Mouse (Mus musculus) hindbrain, embryonic 13.5 days (tissue): ENCODE data around the gene Nrros. TPM values are rescaled to one million over a fixed set of nuclear protein-coding genes. Genes with fewer than 3 reads are reported as not detected.
A peak's percentile ranks its signal among the peaks of the same experiment; 100 is the strongest.

Experiments used
- ATAC-seq: fragments of 200-750 bp; cut with Nextera tagmentation; 2 replicates; pipeline ENCODE4 v1.8.0; 2017; ENCODE audit warnings: moderate TSS enrichment; ENCODE audit not compliant: low FRiP score
- H3K27ac ChIP-seq: fragments of 300-500 bp; sonication (generic); 2 replicates; pipeline ENCODE4 v1.5.1; 2015; ENCODE audit warnings: inconsistent platforms, mild to moderate bottlenecking, moderate library complexity
- H3K27me3 ChIP-seq: fragments of 300-500 bp; sonication (generic); 2 replicates; pipeline ENCODE4 v1.6.1; 2015; ENCODE audit warnings: mild to moderate bottlenecking, inconsistent platforms
- H3K36me3 ChIP-seq: fragments of 300-500 bp; sonication (generic); 2 replicates; pipeline ENCODE4 v1.6.1; 2015; ENCODE audit warnings: mild to moderate bottlenecking, inconsistent platforms
- H3K4me1 ChIP-seq: fragments of 300-500 bp; sonication (generic); replicated peaks from 2 replicates; pipeline ENCODE4 v1.6.1; 2015; ENCODE audit warnings: inconsistent platforms
- H3K4me2 ChIP-seq: fragments of 300-500 bp; sonication (generic); 2 replicates; pipeline ENCODE4 v1.6.1; 2015; ENCODE audit warnings: inconsistent platforms, mild to moderate bottlenecking, moderate library complexity
- H3K4me3 ChIP-seq: fragments of 300-500 bp; sonication (generic); 2 replicates; pipeline ENCODE4 v1.5.1; 2015; ENCODE audit warnings: mild to moderate bottlenecking, inconsistent platforms
- H3K9ac ChIP-seq: fragments of 300-500 bp; sonication (generic); 2 replicates; pipeline ENCODE4 v1.6.1; 2015; ENCODE audit warnings: mild to moderate bottlenecking, inconsistent platforms
- H3K9me3 ChIP-seq: fragments of 300-500 bp; sonication (generic); 2 replicates; pipeline ENCODE4 v1.6.1; 2016; ENCODE audit warnings: inconsistent platforms
- WGBS: fragments of 180-500 bp; shearing (Covaris S2); methylation state at CpG from one replicate; pipeline ENCODE4 v1.1.7; 2015; 5-methylcytosine and 5-hydroxymethylcytosine counted together
- polyA plus RNA-seq: library from polyadenylated mRNA; unstranded; fragments of >200 nt; fragmentation: Nextera tagmentation; extraction: Ambion mirVana; gene quantifications from 2 replicates; pipeline ENCODE4 v1.2.1, GENCODE M21; 2015

Gene Nrros
- 7.3 and 8.8 TPM in 2 replicates for polyA plus RNA-seq

DNA sequence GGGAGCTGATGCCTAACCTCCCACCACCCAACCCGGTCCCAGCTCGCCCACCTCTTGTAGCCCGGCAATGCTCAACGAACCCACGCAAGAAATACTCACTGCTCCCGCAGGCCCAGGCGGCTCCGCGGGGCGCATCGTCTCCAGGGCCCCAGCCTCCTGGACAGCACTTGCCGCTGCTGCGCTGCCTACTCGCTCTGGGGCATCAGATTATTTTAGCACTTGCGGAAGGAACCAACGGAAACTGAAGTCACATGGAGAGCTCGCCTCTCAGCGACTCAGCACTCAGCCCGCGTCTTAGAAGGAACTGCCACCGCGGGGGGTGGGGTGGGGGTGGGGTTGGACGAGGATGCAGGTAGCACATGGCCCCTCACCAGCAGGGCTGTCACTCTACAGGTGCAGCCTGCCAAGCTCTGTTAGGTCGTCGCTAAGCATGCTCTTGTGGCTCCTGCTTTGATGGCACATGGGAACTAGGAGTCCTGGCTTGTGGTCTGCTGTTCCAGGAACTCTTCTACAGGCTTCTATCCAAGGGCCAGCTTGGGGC, at the start of gene Nrros:
TSS of gene Nrros (minus strand) at position 314 of the 541 bp plus-strand sequence.
- Histone ChIP-seq H3K9me3 (no peaks in the 10 kb centered on the region), H3K36me3 (no peaks in the 10 kb centered on the region), H3K27ac (no peak within 1 kb of the TSS), H3K27me3 (peaks cover 20% of the 10 kb centered on the region), H3K4me3 (peak within 1 kb of the TSS; percentile 35), H3K4me1 (peaks cover 10% of the 10 kb centered on the region), H3K9ac (peak within 1 kb of the TSS; percentile 70), H3K4me2 (peak within 1 kb of the TSS; percentile 65)
- WGBS, result 4% methylated on average over 25 of the region's 25 CpGs
- ATAC-seq, result no peak

DNA sequence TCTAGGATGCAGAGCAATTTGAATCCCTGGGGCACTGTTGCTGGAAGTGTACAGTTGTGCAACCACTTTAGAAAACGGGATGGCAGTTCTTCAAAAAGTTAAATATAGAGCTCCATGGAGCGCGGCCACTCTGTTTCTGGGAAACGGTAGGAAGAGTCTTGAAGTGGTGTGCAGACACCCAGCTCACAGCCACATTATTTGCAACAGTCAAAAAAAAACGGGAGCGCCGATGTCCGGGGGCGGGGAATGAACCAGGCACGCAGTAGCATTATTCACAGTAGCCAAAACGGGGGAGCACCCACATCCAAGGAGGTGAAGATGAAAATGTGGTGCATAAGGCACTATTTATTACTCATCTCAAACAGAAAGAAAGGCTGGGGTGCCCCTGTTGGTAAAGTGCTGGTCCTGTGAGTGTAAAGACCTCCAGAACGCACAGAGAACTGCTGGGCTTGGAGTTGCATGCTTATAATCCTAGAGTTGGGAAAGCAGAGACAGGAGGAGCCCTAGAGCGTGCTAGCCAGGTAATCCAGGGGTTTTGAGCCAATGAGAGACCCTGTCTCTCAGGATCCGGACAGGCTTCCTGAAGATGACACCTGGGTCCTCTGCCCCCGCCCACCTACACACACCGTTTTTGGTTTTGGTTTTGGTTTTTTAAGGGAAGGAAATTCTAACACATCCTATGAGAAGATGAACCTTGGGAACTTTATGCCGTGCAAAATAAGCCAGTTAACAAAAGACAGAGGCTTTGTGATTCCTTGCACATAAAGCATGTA, 49.6 kb upstream of the Nrros start:
- no peak overlapping the region for H3K9ac ChIP-seq
- no peak for ATAC-seq
- no peaks in the 10 kb centered on the region for H3K36me3 ChIP-seq
- no peak overlapping the region for H3K27ac ChIP-seq
- H3K4me1 ChIP-seq, result no peaks in the 10 kb centered on the region
- H3K9me3 ChIP-seq, result no peaks in the 10 kb centered on the region
- no peak overlapping the region for H3K4me2 ChIP-seq
- WGBS, result 79% methylated on average over 17 of the region's 17 CpGs
- H3K27me3 ChIP-seq, result no peaks in the 10 kb centered on the region
- H3K4me3 ChIP-seq, result no peak overlapping the region

- Histone ChIP-seq H3K9ac (no peak overlapping the region), H3K4me3 (no peak overlapping the region), H3K36me3 (no peaks in the 10 kb centered on the region), H3K27me3 (no peaks in the 10 kb centered on the region), H3K27ac (no peak overlapping the region), H3K4me2 (no peak overlapping the region), H3K4me1 (no peaks in the 10 kb centered on the region), H3K9me3 (no peaks in the 10 kb centered on the region)
- no peak for ATAC-seq
Observed at GRCm38 (mm10) chr16:32214156-32214555, 48.8 kb upstream of the Nrros start.

DNA sequence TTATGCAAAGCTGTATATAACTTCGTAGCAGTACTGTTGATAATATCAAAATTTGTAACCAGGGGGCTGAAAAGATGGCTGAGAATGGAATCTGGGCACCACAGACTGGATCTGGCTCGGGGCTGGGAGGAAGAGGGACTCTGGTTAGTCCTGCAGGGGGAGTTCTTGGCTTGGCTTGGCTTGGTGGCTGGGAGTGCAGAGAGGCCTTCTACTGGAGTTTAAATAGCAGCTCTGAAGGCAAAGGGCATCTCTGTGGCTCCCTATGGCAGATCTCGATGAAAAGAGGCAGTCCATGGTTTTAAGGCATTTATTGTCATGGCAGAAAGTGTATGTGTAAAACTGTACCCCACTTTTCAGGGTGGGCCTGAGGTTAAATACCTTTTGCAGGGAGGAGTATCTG, 39.5 kb upstream of the Nrros start:
- Histone ChIP-seq H3K4me3 (no peak overlapping the region), H3K36me3 (no peaks in the 10 kb centered on the region), H3K27me3 (0 out of 2 replicates have a peak, but pooled peaks cover 5% of the 10 kb centered on the region), H3K4me1 (peaks cover 9% of the 10 kb centered on the region), H3K9me3 (no peaks in the 10 kb centered on the region), H3K9ac (no peak overlapping the region), H3K27ac (no peak overlapping the region), H3K4me2 (no peak overlapping the region)
- 61% methylated on average over 3 of the region's 3 CpGs for WGBS
- no peak for ATAC-seq

DNA sequence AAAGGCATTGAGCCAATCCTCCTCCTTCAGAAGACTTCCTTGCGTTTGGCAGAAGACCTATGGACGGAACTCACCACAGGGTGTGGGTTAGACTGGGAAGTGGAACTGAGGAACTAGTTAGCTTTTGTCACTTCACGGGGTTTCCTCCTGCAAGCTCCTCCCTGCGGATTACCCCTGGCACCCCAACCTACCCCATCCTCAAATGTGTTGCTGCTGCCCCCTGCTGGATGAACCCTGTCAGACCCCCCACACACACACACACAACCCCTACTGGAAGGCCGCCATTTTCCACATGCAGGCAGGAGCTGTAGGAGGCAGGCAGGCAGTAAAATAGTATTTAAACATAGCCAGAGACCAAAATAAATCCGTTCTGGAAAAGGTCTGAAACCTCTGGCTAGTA, 37.3 kb upstream of the Nrros start:
- Histone ChIP-seq H3K4me1 (peaks cover 9% of the 10 kb centered on the region), H3K4me2 (no peak overlapping the region), H3K36me3 (no peaks in the 10 kb centered on the region), H3K9me3 (no peaks in the 10 kb centered on the region), H3K9ac (no peak overlapping the region), H3K27ac (no peak overlapping the region), H3K4me3 (no peak overlapping the region), H3K27me3 (0 out of 2 replicates have a peak, but pooled peaks cover 5% of the 10 kb centered on the region)
- ATAC-seq, result no peak
- 82% methylated on average over 6 of the region's 6 CpGs for WGBS

GRCm38 (mm10) chr16:32201004-32201325, 35.6 kb upstream of the Nrros start:
- ATAC-seq, result no peak
- WGBS, result 35% methylated on average over 9 of the region's 9 CpGs
- Histone ChIP-seq H3K4me1 (peaks cover 9% of the 10 kb centered on the region), H3K4me2 (peak overlapping the region; percentile 44), H3K27me3 (0 out of 2 replicates have a peak, but pooled peaks cover 5% of the 10 kb centered on the region), H3K27ac (peak overlapping the region; percentile 75), H3K9me3 (no peaks in the 10 kb centered on the region), H3K4me3 (peak overlapping the region; percentile 22; the same call in 1 of the 2 replicates), H3K36me3 (no peaks in the 10 kb centered on the region), H3K9ac (peak overlapping the region; percentile 39; the same call in 1 of the 2 replicates)

- ATAC-seq, result peak; percentile 75; the same call in 1 of the 2 replicates
- H3K27me3 ChIP-seq, result 0 out of 2 replicates have a peak, but pooled peaks cover 5% of the 10 kb centered on the region
- peak overlapping the region; percentile 22; the same call in 1 of the 2 replicates for H3K4me3 ChIP-seq
- peak overlapping the region; percentile 39 for H3K9ac ChIP-seq
- peaks cover 9% of the 10 kb centered on the region for H3K4me1 ChIP-seq
- H3K36me3 ChIP-seq, result no peaks in the 10 kb centered on the region
- 52% methylated on average over 21 of the region's 21 CpGs for WGBS
- no peaks in the 10 kb centered on the region for H3K9me3 ChIP-seq
- H3K27ac ChIP-seq, result peak overlapping the region; percentile 75
- peak overlapping the region; percentile 44 for H3K4me2 ChIP-seq
Observed at GRCm38 (mm10) chr16:32200256-32201003, 35.0 kb upstream of the Nrros start.

DNA sequence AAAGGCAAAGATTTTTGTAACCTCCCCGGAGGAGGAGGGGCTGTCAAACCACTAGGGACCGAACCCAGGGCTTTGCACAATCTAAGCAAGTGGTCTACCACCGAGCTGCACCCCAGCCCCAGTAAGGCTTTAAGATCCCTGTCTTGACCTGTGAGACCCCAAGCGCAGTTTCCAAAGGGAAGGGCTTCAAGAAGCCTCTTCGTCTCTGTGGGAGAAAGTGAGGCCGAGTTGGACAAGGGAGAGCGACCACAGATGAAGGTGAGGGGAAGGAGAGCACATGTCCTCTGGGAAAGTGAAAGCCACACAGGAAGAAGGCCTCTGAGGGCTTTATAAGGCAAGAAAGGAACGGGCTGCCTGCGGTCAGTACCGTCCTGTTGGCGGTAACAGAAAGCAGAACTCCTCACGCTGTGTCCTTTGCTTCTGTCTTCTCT, 24.6 kb upstream of the Nrros start:
- H3K27ac ChIP-seq, result no peak overlapping the region
- no peaks in the 10 kb centered on the region for H3K27me3 ChIP-seq
- WGBS, result 65% methylated on average over 11 of the region's 12 CpGs

DNA sequence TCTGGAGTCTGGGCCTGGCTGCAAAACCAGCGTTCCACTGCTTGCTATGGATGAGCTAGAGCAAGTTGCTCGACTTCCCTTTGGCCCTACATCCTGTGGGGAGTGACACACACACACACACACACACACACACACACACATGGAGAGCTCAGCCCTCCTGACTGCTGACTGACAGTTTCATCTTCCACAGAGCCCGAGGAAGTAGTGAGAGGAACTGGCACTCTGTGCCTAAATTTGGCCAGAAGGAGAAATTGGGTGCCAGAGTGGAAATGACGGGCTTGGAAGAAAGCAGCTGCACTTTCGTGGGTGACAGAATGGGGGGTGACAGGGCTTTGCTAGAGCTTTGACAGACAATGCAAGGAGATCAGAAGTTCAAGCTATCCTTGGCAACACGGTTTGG, 23.7 kb upstream of the Nrros start:
- H3K27ac ChIP-seq, result no peak overlapping the region
- H3K4me1 ChIP-seq, result no peaks in the 10 kb centered on the region
- H3K9ac ChIP-seq, result no peak overlapping the region
- no peaks in the 10 kb centered on the region for H3K36me3 ChIP-seq
- no peaks in the 10 kb centered on the region for H3K27me3 ChIP-seq
- H3K9me3 ChIP-seq, result no peaks in the 10 kb centered on the region
- no peak for ATAC-seq
- 64% methylated on average over 6 of the region's 6 CpGs for WGBS
- H3K4me2 ChIP-seq, result no peak overlapping the region
- no peak overlapping the region for H3K4me3 ChIP-seq

More for the DNA sequence above, 24.6 kb upstream of the Nrros start:
- no peak overlapping the region for H3K9ac ChIP-seq
- H3K36me3 ChIP-seq, result no peaks in the 10 kb centered on the region
- H3K4me2 ChIP-seq, result no peak overlapping the region
- no peaks in the 10 kb centered on the region for H3K4me1 ChIP-seq
- no peak for ATAC-seq
- no peak overlapping the region for H3K4me3 ChIP-seq
- no peaks in the 10 kb centered on the region for H3K9me3 ChIP-seq

DNA sequence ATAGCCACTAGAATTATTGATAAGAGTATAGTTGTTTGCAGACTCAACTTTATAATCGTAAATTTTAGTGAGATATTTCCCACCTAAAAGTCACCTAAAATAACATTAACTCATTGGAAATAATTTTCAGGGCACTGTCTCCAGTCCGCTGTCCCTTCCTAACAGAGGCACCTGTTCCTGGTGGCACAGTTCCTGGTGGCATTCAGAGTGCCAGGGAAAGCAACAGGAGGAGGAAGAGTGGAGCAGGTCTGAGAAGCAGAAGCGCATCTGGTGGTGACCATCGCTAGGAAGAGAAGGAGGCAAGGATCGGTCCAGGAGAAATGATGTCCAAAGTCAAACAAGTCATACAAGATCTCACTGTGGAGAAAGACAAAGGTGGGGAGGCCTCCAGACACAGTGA, 20.7 kb upstream of the Nrros start:
- Histone ChIP-seq H3K36me3 (no peaks in the 10 kb centered on the region), H3K4me1 (no peaks in the 10 kb centered on the region), H3K27me3 (no peaks in the 10 kb centered on the region), H3K9me3 (no peaks in the 10 kb centered on the region), H3K4me3 (no peak overlapping the region), H3K9ac (no peak overlapping the region), H3K4me2 (no peak overlapping the region), H3K27ac (no peak overlapping the region)
- no peak for ATAC-seq
- WGBS, result 93% methylated on average over 5 of the region's 5 CpGs

DNA sequence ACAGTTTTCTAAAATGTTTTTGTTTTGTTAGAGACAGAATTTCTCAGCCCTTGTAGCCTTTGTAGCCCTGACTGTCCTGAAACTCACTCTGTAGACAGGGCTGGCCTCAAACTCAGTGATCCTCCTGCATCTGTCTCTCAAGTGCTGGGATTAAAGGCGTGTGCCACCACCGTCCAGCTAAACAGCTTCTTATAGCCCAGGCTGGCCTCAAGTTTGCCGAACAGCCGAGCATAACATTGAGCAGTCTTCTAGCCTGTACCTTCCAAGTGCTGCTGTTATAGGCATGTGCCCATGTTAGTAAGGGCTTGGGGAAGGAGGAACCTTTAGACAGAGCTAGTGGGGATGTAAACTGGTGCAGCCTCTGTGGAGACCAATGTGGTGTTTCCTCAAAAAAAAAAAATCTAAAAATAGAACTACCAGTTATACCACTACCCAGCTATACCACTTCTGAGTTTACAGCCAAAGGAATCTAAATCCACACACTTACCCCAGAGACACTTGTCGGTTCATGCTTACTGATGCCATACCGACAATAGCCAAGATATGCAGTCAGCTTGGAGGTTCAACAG, 14.0 kb upstream of the Nrros start, which contains the start of gene Bex6:
TSS of gene Bex6 (plus strand) at position 491 of the 569 bp plus-strand sequence.
- 91% methylated on average over 6 of the region's 6 CpGs for WGBS

More for the DNA sequence above, 14.0 kb upstream of the Nrros start, which contains the start of gene Bex6:
- no peaks in the 10 kb centered on the region for H3K36me3 ChIP-seq
- no peak within 1 kb of the TSS for H3K4me3 ChIP-seq
- H3K9ac ChIP-seq, result no peak within 1 kb of the TSS
- no peak within 1 kb of the TSS for H3K4me2 ChIP-seq
- H3K27ac ChIP-seq, result no peak within 1 kb of the TSS
- no peaks in the 10 kb centered on the region for H3K27me3 ChIP-seq
- no peak for ATAC-seq
- no peaks in the 10 kb centered on the region for H3K9me3 ChIP-seq
- 0 out of 2 replicates have a peak, but pooled peaks cover 6% of the 10 kb centered on the region for H3K4me1 ChIP-seq
